Mouse (Mus musculus) MEL (cell line): ENCODE results near the gene Kif1bp. TPM values are rescaled to one million over a fixed set of nuclear protein-coding genes. Genes with fewer than 3 reads are reported as not detected.

Experiments
- DNase-seq: peaks from one replicate; pipeline ENCODE4 v3.0.0; 2011; ENCODE audit warnings: low read depth, low spot score
- H3K27ac ChIP-seq: 2 replicates; pipeline ENCODE4 v1.5.1; 2012; ENCODE audit warnings: low read depth, mild to moderate bottlenecking, control low read depth, low read length, moderate library complexity; ENCODE audit not compliant: control insufficient read depth
- H3K27me3 ChIP-seq, 2 experiments: fragments of 150-350 bp in 1 of 2; sonication (generic) in 1 of 2; 2 replicates each; pipeline ENCODE4 v1.6.1; 2012; ENCODE audit warnings: low read length in 2 of 2, mild to moderate bottlenecking in 2 of 2, improper control_type of control experiment in 1 of 2, moderate library complexity in 1 of 2; ENCODE audit not compliant: insufficient read depth in 2 of 2, control insufficient read depth in 1 of 2
- H3K36me3 ChIP-seq, 2 experiments: 2 replicates each; pipeline ENCODE4 v1.6.1; 2012 to 2014; ENCODE audit warnings: low read length in 2 of 2, improper control_type of control experiment in 1 of 2, inconsistent platforms in 1 of 2, mild to moderate bottlenecking in 1 of 2; ENCODE audit not compliant: insufficient read depth in 2 of 2, control insufficient read depth in 1 of 2
- H3K4me1 ChIP-seq, 2 experiments: fragments of 150-350 bp in 1 of 2; sonication (generic) in 1 of 2; 2 replicates each; pipeline ENCODE4 v1.6.1; 2012; ENCODE audit warnings: low read length in 2 of 2, improper control_type of control experiment in 1 of 2, mild to moderate bottlenecking in 1 of 2; ENCODE audit not compliant: insufficient read depth in 2 of 2, control insufficient read depth in 1 of 2
- H3K4me3 ChIP-seq, 2 experiments: fragments of 150-350 bp in 1 of 2; sonication (generic) in 1 of 2; 2 replicates each; pipeline ENCODE4 v1.5.1; 2012; ENCODE audit warnings: low read depth in 2 of 2, low read length in 2 of 2, mild to moderate bottlenecking in 2 of 2, moderate library complexity in 2 of 2, control low read depth in 1 of 2, improper control_type of control experiment in 1 of 2; ENCODE audit not compliant: control insufficient read depth in 1 of 2, insufficient read depth in 1 of 2
- H3K79me2 ChIP-seq: 2 replicates; pipeline ENCODE4 v1.6.1; 2012; ENCODE audit warnings: mild to moderate bottlenecking, low read length, moderate library complexity; ENCODE audit not compliant: control insufficient read depth, poor library complexity, insufficient read depth
- H3K9ac ChIP-seq: 2 replicates; pipeline ENCODE4 v1.6.1; 2012; ENCODE audit warnings: low read depth, mild to moderate bottlenecking, control low read depth, low read length, moderate library complexity; ENCODE audit not compliant: control insufficient read depth, poor library complexity, severe bottlenecking
- H3K9me3 ChIP-seq: fragments of 150-350 bp; sonication (generic); replicated peaks from 2 replicates; pipeline ENCODE4 v1.6.1; 2012; ENCODE audit warnings: mild to moderate bottlenecking, low read length, improper control_type of control experiment, moderate library complexity; ENCODE audit not compliant: insufficient read depth
- BHLHE40 ChIP-seq: IDR thresholded peaks from 2 replicates; pipeline ENCODE4 v1.6.1; 2012; ENCODE audit warnings: low read depth, mild to moderate bottlenecking, inconsistent platforms, low read length, improper control_type of control experiment, borderline replicate concordance
- CHD1 ChIP-seq: IDR thresholded peaks from 2 replicates; pipeline ENCODE4 v1.6.1; 2012; ENCODE audit warnings: low read depth, mild to moderate bottlenecking, inconsistent platforms, low read length, improper control_type of control experiment
- ELF1 ChIP-seq: IDR thresholded peaks from 2 replicates; pipeline ENCODE4 v1.6.1; 2014; ENCODE audit warnings: low read depth, mild to moderate bottlenecking, inconsistent platforms, low read length, improper control_type of control experiment, moderate library complexity
- EP300 ChIP-seq, 2 experiments: IDR thresholded peaks; 2 replicates each; pipeline ENCODE4 v1.6.1; 2011; ENCODE audit warnings: improper control_type of control experiment in 2 of 2, low read length in 2 of 2, low read depth in 1 of 2, mild to moderate bottlenecking in 1 of 2
- ETS1 ChIP-seq: IDR thresholded peaks from 2 replicates; pipeline ENCODE4 v1.6.1; 2012; ENCODE audit warnings: low read depth, mild to moderate bottlenecking, inconsistent platforms, low read length, improper control_type of control experiment, moderate library complexity
- GATA1 ChIP-seq: IDR thresholded peaks from 2 replicates; pipeline ENCODE4 v1.6.1; 2011; ENCODE audit warnings: low read depth, low read length, improper control_type of control experiment
- HCFC1 ChIP-seq: IDR thresholded peaks from 2 replicates; pipeline ENCODE4 v1.6.1; 2012; ENCODE audit warnings: low read depth, mild to moderate bottlenecking, inconsistent platforms, low read length, improper control_type of control experiment, moderate library complexity
- JUND ChIP-seq: IDR thresholded peaks from 2 replicates; pipeline ENCODE4 v1.6.1; 2011; ENCODE audit warnings: low read depth, mild to moderate bottlenecking, improper control_type of control experiment, low read length
- MAFK ChIP-seq: IDR thresholded peaks from 2 replicates; pipeline ENCODE4 v1.6.1; 2011; ENCODE audit warnings: low read depth, mild to moderate bottlenecking, low read length, improper control_type of control experiment, borderline replicate concordance
- MAX ChIP-seq: IDR thresholded peaks from 2 replicates; pipeline ENCODE4 v1.6.1; 2011; ENCODE audit warnings: low read length, improper control_type of control experiment
- MAZ ChIP-seq: IDR thresholded peaks from 2 replicates; pipeline ENCODE4 v1.6.1; 2012; ENCODE audit warnings: low read depth, mild to moderate bottlenecking, inconsistent platforms, low read length, improper control_type of control experiment
- MXI1 ChIP-seq: IDR thresholded peaks from 2 replicates; pipeline ENCODE4 v1.6.1; 2011; ENCODE audit warnings: mild to moderate bottlenecking, low read depth, low read length, improper control_type of control experiment
- MYB ChIP-seq: IDR thresholded peaks from 2 replicates; pipeline ENCODE4 v1.6.1; 2011; ENCODE audit warnings: mild to moderate bottlenecking, low read depth, low read length, improper control_type of control experiment
- MYC ChIP-seq: IDR thresholded peaks from 2 replicates; pipeline ENCODE4 v1.6.1; 2011; ENCODE audit warnings: low read depth, mild to moderate bottlenecking, low read length, improper control_type of control experiment, moderate library complexity
- NELFE ChIP-seq: IDR thresholded peaks from 2 replicates; pipeline ENCODE4 v1.6.1; 2011; ENCODE audit warnings: low read depth, low read length, improper control_type of control experiment
- NRF1 ChIP-seq: IDR thresholded peaks from 2 replicates; pipeline ENCODE4 v1.6.1; 2014; ENCODE audit warnings: low read depth, mild to moderate bottlenecking, inconsistent platforms, low read length, improper control_type of control experiment, moderate library complexity; ENCODE audit not compliant: poor library complexity, insufficient read depth, severe bottlenecking
- POLR2A ChIP-seq, 2 experiments: IDR thresholded peaks; 2 replicates each; pipeline ENCODE4 v1.6.1; 2011 to 2012; ENCODE audit warnings: low read length in 2 of 2, mild to moderate bottlenecking in 2 of 2, control low read depth in 1 of 2, improper control_type of control experiment in 1 of 2, low read depth in 1 of 2, moderate library complexity in 1 of 2; ENCODE audit not compliant: control insufficient read depth in 1 of 2, insufficient read depth in 1 of 2, poor library complexity in 1 of 2
- POLR2AphosphoS2 ChIP-seq: IDR thresholded peaks from 2 replicates; pipeline ENCODE4 v1.6.1; 2011; ENCODE audit warnings: low read length, improper control_type of control experiment
- RAD21 ChIP-seq: IDR thresholded peaks from 2 replicates; pipeline ENCODE4 v1.6.1; 2011; ENCODE audit warnings: mild to moderate bottlenecking, low read depth, low read length, improper control_type of control experiment
- SIN3A ChIP-seq: IDR thresholded peaks from 2 replicates; pipeline ENCODE4 v1.6.1; 2012; ENCODE audit warnings: low read length, improper control_type of control experiment, inconsistent platforms
- SMC3 ChIP-seq: IDR thresholded peaks from 2 replicates; pipeline ENCODE4 v1.6.1; 2011; ENCODE audit warnings: low read depth, low read length, improper control_type of control experiment
- ZC3H11A ChIP-seq: IDR thresholded peaks from 2 replicates; pipeline ENCODE4 v1.6.1; 2012; ENCODE audit warnings: low read depth, mild to moderate bottlenecking, inconsistent platforms, low read length, improper control_type of control experiment
- ZMIZ1 ChIP-seq: IDR thresholded peaks from 2 replicates; pipeline ENCODE4 v1.6.1; 2012; ENCODE audit warnings: low read depth, mild to moderate bottlenecking, inconsistent platforms, low read length, improper control_type of control experiment, moderate library complexity
- ZNF384 ChIP-seq: IDR thresholded peaks from 2 replicates; pipeline ENCODE4 v1.6.1; 2012; ENCODE audit warnings: low read depth, mild to moderate bottlenecking, inconsistent platforms, low read length, improper control_type of control experiment
- polyA plus RNA-seq, 2 experiments: library from polyadenylated mRNA; stranded (reverse) in 1 of 2; unstranded in 1 of 2; fragments of >175 nt in 1 of 2; fragments of >200 nt in 1 of 2; gene quantifications; 2 replicates each; pipeline versions ENCODE4 v1.2.1 to v1.2.4; 2012; ENCODE audit warnings: low replicate concordance in 2 of 2, low read depth in 1 of 2; ENCODE audit not compliant: insufficient read length in 2 of 2, insufficient read depth in 1 of 2, missing spikeins in 1 of 2
- total RNA-seq: library from RNA; depleted of rRNA; stranded (reverse); fragments of 300-350 nt; gene quantifications from 2 replicates; pipeline ENCODE4 v1.2.3, GENCODE M21; 2012

The Kif1bp gene
- total and polyA plus RNA-seq, 3 experiments, result 17.3 to 177 (median 24.7) TPM

- no peaks in the 10 kb centered on the region for H3K27me3 ChIP-seq
- TF ChIP-seq NRF1 (0 out of 2 replicates have a peak, but pooled peaks have one; percentile 16), EP300 (IDR thresholded peaks at IDR 0.05; ENCODE audit: low read depth in 1 of 2, low read length in 2 of 2) (peak; percentile 43 to 60; a peak in 3 of 4 replicates), POLR2AphosphoS2 (peak; percentile 48; the same call in 1 of the 2 replicates), MXI1 (no peak; the same call in 1 of the 2 replicates), MAFK (peak; percentile 51; the same call in 1 of the 2 replicates), ELF1 (peak; percentile 17; the same call in 1 of the 2 replicates), GATA1 (no peak; the same call in none of the 2 replicates), HCFC1 (peak; percentile 55; the same call in 1 of the 2 replicates), ZC3H11A (peak; percentile 14; the same call in 1 of the 2 replicates), ZMIZ1 (0 out of 2 replicates have a peak, but pooled peaks have one; percentile 44), POLR2A (IDR thresholded peaks at IDR 0.05; ENCODE audit: control insufficient read depth in 1 of 2, insufficient read depth in 1 of 2, low read depth in 1 of 2, low read length in 2 of 2, poor library complexity in 1 of 2) (peak in 1 of 2 experiments; percentile 48; a peak in 1 of 4 replicates), MAX (peak; percentile 32; the same call in 1 of the 2 replicates), BHLHE40 (peak; percentile 40; the same call in 1 of the 2 replicates), CHD1 (peak; percentile 60; the same call in 1 of the 2 replicates), SIN3A (peak; percentile 65; the same call in 1 of the 2 replicates), ETS1 (peak; percentile 96), JUND (no peak; the same call in 1 of the 2 replicates), SMC3 (no peak; the same call in 1 of the 2 replicates), MYB (0 out of 2 replicates have a peak, but pooled peaks have one; percentile 30), MYC (peak; percentile 30; the same call in 1 of the 2 replicates), RAD21 (0 out of 2 replicates have a peak, but pooled peaks have one; percentile 0), ZNF384 (0 out of 2 replicates have a peak, but pooled peaks have one; percentile 10), NELFE (peak; percentile 37; the same call in 1 of the 2 replicates), MAZ (no peak)
- no peaks in the 10 kb centered on the region for H3K9me3 ChIP-seq
- peaks cover 19 to 31% of the 10 kb centered on the region in 2 experiments for H3K4me1 ChIP-seq
- peaks cover 0 to 25% of the 10 kb centered on the region in 2 experiments; a peak in 2 of 4 replicates for H3K36me3 ChIP-seq
- peak; percentile 91 for DNase-seq
- H3K27ac ChIP-seq, result peak overlapping the region; percentile 84
- peak overlapping the region; percentile 50 to 51 for H3K4me3 ChIP-seq
- no peaks in the 10 kb centered on the region for H3K79me2 ChIP-seq
- peak overlapping the region; percentile 52 for H3K9ac ChIP-seq
Observed at GRCm38 (mm10) chr10:62553611-62554091, 24.6 kb downstream of the Kif1bp start.
